Mouse (Mus musculus): ENCODE results near the gene Tal1. TPM values are rescaled to one million over a fixed set of nuclear protein-coding genes. Genes with fewer than 3 reads are reported as not detected.

The Tal1 gene
- polyA plus RNA-seq (2015; fragmentation: Illumina TruSeq; extraction: RNeasy Lipid Tissue Mini Kit (QIAGEN cat#74804); ENCODE audit: insufficient read depth, low read depth, low replicate concordance): 1.3 TPM

DNA sequence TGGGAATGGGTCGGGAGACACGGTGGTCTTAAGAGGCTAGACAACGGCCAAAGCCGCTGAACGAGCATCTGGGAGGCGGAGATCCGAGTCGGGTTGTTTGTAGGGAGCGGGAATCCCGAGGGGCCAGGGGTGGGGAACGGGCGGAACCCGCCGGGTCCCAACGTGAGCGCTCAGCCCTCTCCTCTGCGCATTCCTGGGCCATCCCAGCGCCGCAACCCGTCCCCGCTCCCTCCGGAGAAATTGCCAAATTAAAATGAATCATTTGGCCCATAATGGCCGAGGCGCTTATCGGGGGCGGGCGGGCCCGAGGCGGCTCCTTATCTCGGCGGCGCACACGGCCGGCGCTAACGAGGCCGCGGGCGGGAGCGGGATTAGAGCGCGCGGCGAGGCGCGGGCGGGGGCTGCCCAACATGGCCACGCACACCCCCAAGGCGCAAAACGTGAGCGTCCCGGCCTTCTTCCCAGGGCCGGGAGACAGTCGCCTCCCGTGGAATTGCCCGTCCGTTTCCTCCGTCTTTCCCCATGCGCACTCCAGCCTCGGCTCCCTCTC is at the start of gene Tal1:
Gene Tal1, plus strand, starts transcription at position 56 of the 550 bp plus-strand sequence.

DNA sequence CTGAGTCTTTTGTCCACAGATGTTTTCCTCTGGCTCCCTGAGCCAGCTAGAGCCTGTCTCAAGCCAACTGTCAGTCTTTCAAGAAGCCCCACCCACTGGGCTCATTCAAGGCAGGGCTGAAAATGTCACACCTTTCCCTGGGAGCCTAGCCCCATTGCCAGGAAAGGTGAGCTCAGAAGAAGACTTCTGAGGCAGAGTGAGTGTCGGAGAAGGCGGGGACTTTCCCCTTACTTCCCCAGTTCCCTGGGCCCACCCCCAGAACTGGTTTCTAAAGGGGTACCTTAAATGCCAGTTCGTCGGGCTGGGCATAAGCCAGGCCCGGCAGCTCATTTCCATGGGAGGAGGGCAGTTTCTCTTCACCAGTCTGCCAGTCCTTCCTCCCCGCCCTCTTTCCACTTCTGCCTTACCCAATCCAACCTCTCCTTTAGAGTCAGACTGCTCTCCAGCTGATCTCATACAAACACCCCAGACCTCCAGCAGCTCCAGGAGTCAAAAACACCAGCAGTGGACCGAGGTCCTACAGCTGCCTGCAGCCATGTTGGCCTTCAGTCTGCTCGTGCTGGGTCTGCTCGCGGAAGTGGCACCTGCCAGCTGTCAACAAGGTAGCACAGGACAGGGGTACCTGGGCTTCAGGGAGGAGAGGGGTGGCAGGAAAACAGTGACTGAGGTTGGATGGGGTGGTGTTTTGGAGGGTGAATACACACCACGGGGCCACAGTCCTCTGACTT is 32.5 kb downstream of the Tal1 start, which contains the start of gene Pdzk1ip1:
Gene Pdzk1ip1, plus strand, starts transcription at position 98 of the 728 bp plus-strand sequence.

Other genes starting within 250 kb of the Tal1 start
- gene Gm12830, start 234.7 kb upstream of the Tal1 start, polyA plus RNA-seq (2015; fragmentation: Illumina TruSeq; extraction: RNeasy Lipid Tissue Mini Kit (QIAGEN cat#74804); ENCODE audit: insufficient read depth, low read depth, low replicate concordance): not detected
- gene Foxd2, start 147.6 kb upstream of the Tal1 start, polyA plus RNA-seq (2015; fragmentation: Illumina TruSeq; extraction: RNeasy Lipid Tissue Mini Kit (QIAGEN cat#74804); ENCODE audit: insufficient read depth, low read depth, low replicate concordance): not detected
- gene Foxe3, start 130.4 kb upstream of the Tal1 start, polyA plus RNA-seq (2015; fragmentation: Illumina TruSeq; extraction: RNeasy Lipid Tissue Mini Kit (QIAGEN cat#74804); ENCODE audit: insufficient read depth, low read depth, low replicate concordance): not detected
- 9.2 TPM for gene Cmpk1, start 69.2 kb upstream of the Tal1 start, polyA plus RNA-seq (2015; fragmentation: Illumina TruSeq; extraction: RNeasy Lipid Tissue Mini Kit (QIAGEN cat#74804); ENCODE audit: insufficient read depth, low read depth, low replicate concordance)
- gene Stil, start 56.3 kb upstream of the Tal1 start, polyA plus RNA-seq (2015; fragmentation: Illumina TruSeq; extraction: RNeasy Lipid Tissue Mini Kit (QIAGEN cat#74804); ENCODE audit: insufficient read depth, low read depth, low replicate concordance): not detected
- gene Pdzk1ip1, start 32.3 kb downstream of the Tal1 start, polyA plus RNA-seq (2015; fragmentation: Illumina TruSeq; extraction: RNeasy Lipid Tissue Mini Kit (QIAGEN cat#74804); ENCODE audit: insufficient read depth, low read depth, low replicate concordance): 18.4 TPM
- gene Cyp4x1, start 77.9 kb downstream of the Tal1 start, polyA plus RNA-seq (2015; fragmentation: Illumina TruSeq; extraction: RNeasy Lipid Tissue Mini Kit (QIAGEN cat#74804); ENCODE audit: insufficient read depth, low read depth, low replicate concordance): not detected
- gene Cyp4a29, start 185.7 kb downstream of the Tal1 start, polyA plus RNA-seq (2015; fragmentation: Illumina TruSeq; extraction: RNeasy Lipid Tissue Mini Kit (QIAGEN cat#74804); ENCODE audit: insufficient read depth, low read depth, low replicate concordance): not detected
- not detected for gene Cyp4a12a, start 242.6 kb downstream of the Tal1 start, polyA plus RNA-seq (2015; fragmentation: Illumina TruSeq; extraction: RNeasy Lipid Tissue Mini Kit (QIAGEN cat#74804); ENCODE audit: insufficient read depth, low read depth, low replicate concordance)

Measured in pancreas, adult 10 weeks (tissue).